Mouse (Mus musculus): ENCODE measurements at regions not wholly inside any gene's neighbourhood (a gene's known extent, or its start where the extent isn't known, plus 50 kb on each side); places are given as distances from the start of the nearest gene placed in this dataset.

GRCm38 (mm10) chr13:43975281-43975680 lies 190.7 kb downstream of the Cd83 start:
- Histone ChIP-seq H3K4me2 (ENCODE audit: low read length) (no peak overlapping the region), H3K9me3 (ENCODE audit: control insufficient read depth, low read length) (no peaks in the 10 kb centered on the region), H3K36me3 (ENCODE audit: control insufficient read depth, insufficient read depth, low read length) (no peaks in the 10 kb centered on the region), H3K27ac (ENCODE audit: low read depth, low read length) (no peak overlapping the region), H3K4me1 (ENCODE audit: control insufficient read depth, insufficient read depth, low read depth, low read length) (no peaks in the 10 kb centered on the region), H3K27me3 (replicated peaks; ENCODE audit: control insufficient read depth, insufficient read depth, low read length) (no peaks in the 10 kb centered on the region), H3K4me3 (ENCODE audit: low read length) (no peak overlapping the region), H3K9ac (ENCODE audit: low read depth, low read length) (no peak overlapping the region)
- no peak for ATAC-seq
- 75% methylated on average over 13 of the region's 13 CpGs for WGBS

- ATAC-seq = no peak
- WGBS = 69% methylated on average over 7 of the region's 7 CpGs
- no peak overlapping the region for H3K4me3 ChIP-seq (ENCODE audit: low read length)
- no peak overlapping the region for H3K27ac ChIP-seq (ENCODE audit: low read depth, low read length)
- no peaks in the 10 kb centered on the region for H3K27me3 ChIP-seq (replicated peaks; ENCODE audit: control insufficient read depth, insufficient read depth, low read length)
- H3K9me3 ChIP-seq (ENCODE audit: control insufficient read depth, low read length) = no peaks in the 10 kb centered on the region
- H3K9ac ChIP-seq (ENCODE audit: low read depth, low read length) = no peak overlapping the region
- H3K4me1 ChIP-seq (ENCODE audit: control insufficient read depth, insufficient read depth, low read depth, low read length) = no peaks in the 10 kb centered on the region
- H3K36me3 ChIP-seq (ENCODE audit: control insufficient read depth, insufficient read depth, low read length) = no peaks in the 10 kb centered on the region
- H3K4me2 ChIP-seq (ENCODE audit: low read length) = no peak overlapping the region
Measured at GRCm38 (mm10) chr13:43975801-43976200, 191.2 kb downstream of the Cd83 start.

- no peak overlapping the region for H3K9ac ChIP-seq (ENCODE audit: low read depth, low read length)
- WGBS = 29% methylated on average over 7 of the region's 7 CpGs
- no peaks in the 10 kb centered on the region for H3K27me3 ChIP-seq (replicated peaks; ENCODE audit: control insufficient read depth, insufficient read depth, low read length)
- H3K4me2 ChIP-seq (ENCODE audit: low read length) = no peak overlapping the region
- no peaks in the 10 kb centered on the region for H3K4me1 ChIP-seq (ENCODE audit: control insufficient read depth, insufficient read depth, low read depth, low read length)
- no peak overlapping the region for H3K4me3 ChIP-seq (ENCODE audit: low read length)
- H3K9me3 ChIP-seq (ENCODE audit: control insufficient read depth, low read length) = no peaks in the 10 kb centered on the region
- no peaks in the 10 kb centered on the region for H3K36me3 ChIP-seq (ENCODE audit: control insufficient read depth, insufficient read depth, low read length)
- no peak for ATAC-seq
- H3K27ac ChIP-seq (ENCODE audit: low read depth, low read length) = no peak overlapping the region
Measured at GRCm38 (mm10) chr13:43976676-43977075, 192.1 kb downstream of the Cd83 start.

GRCm38 (mm10) chr13:43987338-43987737 lies 202.8 kb downstream of the Cd83 start:
- Histone ChIP-seq H3K27ac (ENCODE audit: low read depth, low read length) (no peak overlapping the region), H3K4me2 (ENCODE audit: low read length) (no peak overlapping the region), H3K27me3 (replicated peaks; ENCODE audit: control insufficient read depth, insufficient read depth, low read length) (no peaks in the 10 kb centered on the region), H3K4me1 (ENCODE audit: control insufficient read depth, insufficient read depth, low read depth, low read length) (peaks cover 15% of the 10 kb centered on the region), H3K9me3 (ENCODE audit: control insufficient read depth, low read length) (no peaks in the 10 kb centered on the region), H3K36me3 (ENCODE audit: control insufficient read depth, insufficient read depth, low read length) (no peaks in the 10 kb centered on the region), H3K4me3 (ENCODE audit: low read length) (no peak overlapping the region), H3K9ac (ENCODE audit: low read depth, low read length) (no peak overlapping the region)
- WGBS = 12% methylated on average over 6 of the region's 6 CpGs
- no peak for ATAC-seq

- 87% methylated on average over 4 of the region's 4 CpGs for WGBS
- H3K4me2 ChIP-seq (ENCODE audit: low read length) = no peak overlapping the region
- H3K27me3 ChIP-seq (replicated peaks; ENCODE audit: control insufficient read depth, insufficient read depth, low read length) = no peaks in the 10 kb centered on the region
- no peaks in the 10 kb centered on the region for H3K36me3 ChIP-seq (ENCODE audit: control insufficient read depth, insufficient read depth, low read length)
- no peaks in the 10 kb centered on the region for H3K9me3 ChIP-seq (ENCODE audit: control insufficient read depth, low read length)
- peaks cover 15% of the 10 kb centered on the region for H3K4me1 ChIP-seq (ENCODE audit: control insufficient read depth, insufficient read depth, low read depth, low read length)
- H3K9ac ChIP-seq (ENCODE audit: low read depth, low read length) = no peak overlapping the region
- H3K27ac ChIP-seq (ENCODE audit: low read depth, low read length) = no peak overlapping the region
- H3K4me3 ChIP-seq (ENCODE audit: low read length) = no peak overlapping the region
- ATAC-seq = no peak
Measured at GRCm38 (mm10) chr13:43988421-43988820, 203.8 kb downstream of the Cd83 start.

- Histone ChIP-seq H3K9ac (ENCODE audit: low read depth, low read length) (peak overlapping the region; percentile 45), H3K4me3 (ENCODE audit: low read length) (no peak overlapping the region), H3K27me3 (replicated peaks; ENCODE audit: control insufficient read depth, insufficient read depth, low read length) (no peaks in the 10 kb centered on the region), H3K4me1 (ENCODE audit: control insufficient read depth, insufficient read depth, low read depth, low read length) (peaks cover 15% of the 10 kb centered on the region), H3K4me2 (ENCODE audit: low read length) (peak overlapping the region; percentile 25; the same call in 1 of the 2 replicates), H3K9me3 (ENCODE audit: control insufficient read depth, low read length) (no peaks in the 10 kb centered on the region), H3K36me3 (ENCODE audit: control insufficient read depth, insufficient read depth, low read length) (no peaks in the 10 kb centered on the region), H3K27ac (ENCODE audit: low read depth, low read length) (peak overlapping the region; percentile 34)
- ATAC-seq = peak; percentile 63; the same call in 1 of the 2 replicates
- WGBS = 25% methylated on average over 16 of the region's 16 CpGs
Measured at GRCm38 (mm10) chr13:43990281-43991101, 205.9 kb downstream of the Cd83 start.

- no peak overlapping the region for H3K9ac ChIP-seq (ENCODE audit: low read depth, low read length)
- H3K36me3 ChIP-seq (ENCODE audit: control insufficient read depth, insufficient read depth, low read length) = no peaks in the 10 kb centered on the region
- H3K27ac ChIP-seq (ENCODE audit: low read depth, low read length) = no peak overlapping the region
- H3K4me2 ChIP-seq (ENCODE audit: low read length) = no peak overlapping the region
- no peak overlapping the region for H3K4me3 ChIP-seq (ENCODE audit: low read length)
- no peaks in the 10 kb centered on the region for H3K27me3 ChIP-seq (replicated peaks; ENCODE audit: control insufficient read depth, insufficient read depth, low read length)
- 0 out of 2 replicates have a peak, but pooled peaks have one; percentile 30 for ATAC-seq
- WGBS = 25% methylated on average over 5 of the region's 5 CpGs
- H3K9me3 ChIP-seq (ENCODE audit: control insufficient read depth, low read length) = no peaks in the 10 kb centered on the region
- H3K4me1 ChIP-seq (ENCODE audit: control insufficient read depth, insufficient read depth, low read depth, low read length) = peaks cover 15% of the 10 kb centered on the region
Measured at GRCm38 (mm10) chr13:43991774-43992173, 207.2 kb downstream of the Cd83 start.

- Histone ChIP-seq H3K4me3 (ENCODE audit: low read length) (no peak overlapping the region), H3K36me3 (ENCODE audit: control insufficient read depth, insufficient read depth, low read length) (no peaks in the 10 kb centered on the region), H3K27ac (ENCODE audit: low read depth, low read length) (no peak overlapping the region), H3K9me3 (ENCODE audit: control insufficient read depth, low read length) (no peaks in the 10 kb centered on the region), H3K9ac (ENCODE audit: low read depth, low read length) (no peak overlapping the region), H3K4me1 (ENCODE audit: control insufficient read depth, insufficient read depth, low read depth, low read length) (peaks cover 15% of the 10 kb centered on the region), H3K27me3 (replicated peaks; ENCODE audit: control insufficient read depth, insufficient read depth, low read length) (no peaks in the 10 kb centered on the region), H3K4me2 (ENCODE audit: low read length) (no peak overlapping the region)
- no peak for ATAC-seq
Measured at GRCm38 (mm10) chr13:43992968-43993367, 208.4 kb downstream of the Cd83 start.

- no peak for ATAC-seq
- no peak overlapping the region for H3K27ac ChIP-seq (ENCODE audit: low read depth, low read length)
- H3K4me1 ChIP-seq (ENCODE audit: control insufficient read depth, insufficient read depth, low read depth, low read length) = peaks cover 15% of the 10 kb centered on the region
- H3K4me3 ChIP-seq (ENCODE audit: low read length) = no peak overlapping the region
- WGBS = 64% methylated on average over 4 of the region's 4 CpGs
- no peaks in the 10 kb centered on the region for H3K9me3 ChIP-seq (ENCODE audit: control insufficient read depth, low read length)
- H3K27me3 ChIP-seq (replicated peaks; ENCODE audit: control insufficient read depth, insufficient read depth, low read length) = no peaks in the 10 kb centered on the region
- H3K9ac ChIP-seq (ENCODE audit: low read depth, low read length) = no peak overlapping the region
- H3K4me2 ChIP-seq (ENCODE audit: low read length) = no peak overlapping the region
- no peaks in the 10 kb centered on the region for H3K36me3 ChIP-seq (ENCODE audit: control insufficient read depth, insufficient read depth, low read length)
Measured at GRCm38 (mm10) chr13:43994361-43994760, 209.8 kb downstream of the Cd83 start.
